Mouse (Mus musculus): ENCODE measurements around the gene Pclo. TPM values are rescaled to one million over a fixed set of nuclear protein-coding genes. Genes with fewer than 3 reads are reported as not detected.

Gene Pclo
- 0.01 TPM for polyA plus RNA-seq (2017; shearing (Covaris generic))

GRCm38 (mm10) chr5:14514631-14515523 is at the start of gene Pclo:
Gene Pclo, plus strand, starts transcription at chr5:14514918.

Data from activated CD4-positive, CD25-positive, alpha-beta regulatory T cell, adult 9 weeks (primary cell).